Mouse (Mus musculus): ENCODE measurements at regions not wholly inside any gene's neighbourhood (a gene's known extent, or its start where the extent isn't known, plus 50 kb on each side); places are given as distances from the start of the nearest gene placed in this dataset.
A peak's percentile ranks its signal among the peaks of the same experiment; 100 is the strongest.

GRCm38 (mm10) chr13:47748906-47749305, 512.1 kb upstream of the Id4 start:
- DNase-seq (ENCODE audit: low spot score in 2 of 2), result no peak

- no peak for DNase-seq (ENCODE audit: low spot score in 2 of 2)
These were observed 510.0 kb upstream of the Id4 start for GRCm38 (mm10) chr13:47751033-47751432.

- no peak for DNase-seq (ENCODE audit: low spot score in 2 of 2)
These were observed 496.0 kb upstream of the Id4 start for GRCm38 (mm10) chr13:47764802-47765597.

GRCm38 (mm10) chr13:47768963-47769527, 492.0 kb upstream of the Id4 start:
- DNase-seq (ENCODE audit: low spot score in 2 of 2), result no peak

GRCm38 (mm10) chr13:47777206-47778099, 483.6 kb upstream of the Id4 start:
- DNase-seq (ENCODE audit: low spot score in 2 of 2), result peak in 1 of 2 experiments; percentile 7

- DNase-seq (ENCODE audit: low spot score in 2 of 2), result no peak
These were observed 482.6 kb upstream of the Id4 start for GRCm38 (mm10) chr13:47778218-47779009.

- no peak for DNase-seq (ENCODE audit: low spot score in 2 of 2)
These were observed 476.6 kb upstream of the Id4 start for GRCm38 (mm10) chr13:47784406-47784805.

- DNase-seq (ENCODE audit: low spot score in 2 of 2), result peak; percentile 26 to 48
These were observed 463.2 kb upstream of the Id4 start for GRCm38 (mm10) chr13:47797859-47798258.

GRCm38 (mm10) chr13:47811711-47812415, 449.2 kb upstream of the Id4 start:
- DNase-seq (ENCODE audit: low spot score in 2 of 2), result no peak

- peak; percentile 7 to 10 for DNase-seq (ENCODE audit: low spot score in 2 of 2)
These were observed 442.0 kb upstream of the Id4 start for GRCm38 (mm10) chr13:47818924-47819564.

GRCm38 (mm10) chr13:47836491-47836890, 424.5 kb upstream of the Id4 start:
- DNase-seq (ENCODE audit: low spot score in 2 of 2), result peak; percentile 18 to 31

GRCm38 (mm10) chr13:47842418-47842817, 418.6 kb upstream of the Id4 start:
- no peak for DNase-seq (ENCODE audit: low spot score in 2 of 2)

GRCm38 (mm10) chr13:47843011-47843410, 418.0 kb upstream of the Id4 start:
- no peak for DNase-seq (ENCODE audit: low spot score in 2 of 2)

- no peak for DNase-seq (ENCODE audit: low spot score in 2 of 2)
These were observed 417.3 kb upstream of the Id4 start for GRCm38 (mm10) chr13:47843541-47844267.

GRCm38 (mm10) chr13:47846713-47847112, 414.3 kb upstream of the Id4 start:
- DNase-seq (ENCODE audit: low spot score in 2 of 2), result no peak

- no peak for DNase-seq (ENCODE audit: low spot score in 2 of 2)
These were observed 412.4 kb upstream of the Id4 start for GRCm38 (mm10) chr13:47848371-47849188.

GRCm38 (mm10) chr13:47855422-47856108, 405.5 kb upstream of the Id4 start:
- no peak for DNase-seq (ENCODE audit: low spot score in 2 of 2)

GRCm38 (mm10) chr13:47858946-47859345, 402.1 kb upstream of the Id4 start:
- DNase-seq (ENCODE audit: low spot score in 2 of 2), result no peak

Data from urinary bladder, postnatal 36 days (tissue).